Mouse (Mus musculus): ENCODE results near the gene Cpd.
A peak's percentile ranks its signal among the peaks of the same experiment; 100 is the strongest.
"Not testable (repeated sequence)": the region's sequence is repeated elsewhere in the genome, so short reads cannot be mapped to it uniquely, and the experiment has no call there.

- TF ChIP-seq ZNF384 (IDR thresholded peaks at IDR 0.05; ENCODE audit: low read depth, low read length): peak; percentile 89
- not testable (repeated sequence) for TF ChIP-seq CTCF (conservative IDR thresholded peaks at IDR 0.05 in 1 of 2, IDR thresholded peaks at IDR 0.05 in 1 of 2; ENCODE audit: low read depth in 2 of 2, low read length in 2 of 2); NRF1 (IDR thresholded peaks at IDR 0.05; ENCODE audit: low read depth, low read length); POLR2A (IDR thresholded peaks at IDR 0.05; ENCODE audit: low read depth, low read length)
- peak; percentile 38; the same call in 1 of the 2 replicates for TF ChIP-seq MEF2A (IDR thresholded peaks at IDR 0.05; ENCODE audit: borderline replicate concordance, low read depth, low read length)
These were observed 41.7 kb downstream of the Cpd start for GRCm38 (mm10) chr11:76805072-76805471.

All from CH12.LX (cell line).